ENCODE assay signal across 8 mouse cellular contexts in the genomic region with DNA sequence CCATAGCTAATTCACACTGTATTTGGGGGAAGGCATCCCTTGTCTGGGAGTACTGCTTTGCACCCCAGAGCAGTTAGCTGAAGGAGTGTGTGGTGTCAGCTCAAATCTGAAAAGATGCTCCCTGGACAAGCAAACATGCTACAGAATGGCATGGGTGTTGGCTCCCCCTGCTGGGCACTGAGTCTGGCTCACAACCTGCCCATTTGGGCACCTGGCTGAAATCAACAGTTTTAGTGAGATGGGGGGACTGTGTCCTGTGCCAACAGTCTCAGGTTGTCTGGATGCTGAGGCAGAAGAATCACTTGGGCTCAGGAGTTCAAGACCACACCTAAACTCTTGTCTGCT. TPM values are rescaled to one million over a fixed set of nuclear protein-coding genes. Genes with fewer than 3 reads are reported as not detected.
DNase-seq lines count a peak whose midpoint lies in the region; ATAC-seq and TF ChIP-seq lines count a peak whose summit lies in the region.

No protein-coding gene starts in this region.

- H3K4me3 ChIP-seq in heart, embryonic 13.5 days = no peak overlapping the region
- no peak overlapping the region for H3K4me3 ChIP-seq in liver, embryonic 14.5 days (ENCODE audit: insufficient read depth in 1 of 2, low read depth in 2 of 2, low read length in 2 of 2)
- no peak overlapping the region for H3K4me3 ChIP-seq in neural tube, embryonic 13.5 days
- no peak overlapping the region for H3K4me3 ChIP-seq in testis, adult 2 months (ENCODE audit: control insufficient read depth, low read depth, low read length)

- peak; percentile 92 for DNase-seq in 416B (ENCODE audit: low read depth)
- DNase-seq in adrenal gland, adult (ENCODE audit: inconsistent age in 2 of 2, low spot score in 1 of 2) = peak; percentile 72 to 92
- DNase-seq in embryo, embryonic 11 days = peak; percentile 80
- DNase-seq in kidney, postnatal 25 days = peak; percentile 82 to 88
- DNase-seq in liver, embryonic 14.5 days (ENCODE audit: low read depth in 3 of 3, low spot score in 3 of 3) = peak in 2 of 3 experiments; percentile 16 to 29

- TF ChIP-seq CTCF in liver, embryonic 14.5 days (IDR thresholded peaks at IDR 0.05; ENCODE audit: low read depth) = peak; percentile 86
- TF ChIP-seq CTCF in testis, adult 2 months (IDR thresholded peaks at IDR 0.05; ENCODE audit: control insufficient read depth, insufficient read depth, insufficient replicate concordance, low read depth, low read length) = peak; percentile 63; the same call in 1 of the 2 replicates

- no peak for TF ChIP-seq EP300 in liver, embryonic 14.5 days (IDR thresholded peaks at IDR 0.05; ENCODE audit: low read depth)

- peaks cover 17% of the 10 kb centered on the region; the same call in 1 of the 2 replicates for H3K4me1 ChIP-seq in heart, embryonic 13.5 days
- H3K4me1 ChIP-seq in liver, embryonic 14.5 days (replicated peaks; ENCODE audit: control insufficient read depth in 2 of 2, insufficient read depth in 2 of 2, low read length in 1 of 2) = peaks cover 0 to 6% of the 10 kb centered on the region in 2 experiments; a peak in 1 of 4 replicates
- H3K4me1 ChIP-seq in neural tube, embryonic 13.5 days (replicated peaks) = no peaks in the 10 kb centered on the region
- peaks cover 24% of the 10 kb centered on the region for H3K4me1 ChIP-seq in testis, adult 2 months (ENCODE audit: control insufficient read depth, insufficient read depth, low read length)

- ATAC-seq in heart, embryonic 13.5 days (ENCODE audit: extremely low read depth, insufficient number of reproducible peaks, low FRiP score, low TSS enrichment) = no peak
- ATAC-seq in liver, embryonic 14.5 days (ENCODE audit: insufficient read depth) = no peak
- ATAC-seq in neural tube, embryonic 13.5 days (ENCODE audit: low read depth) = peak; percentile 47

- peaks cover 69% of the 10 kb centered on the region for H3K27me3 ChIP-seq in heart, embryonic 13.5 days (replicated peaks)
- no peaks in the 10 kb centered on the region for H3K27me3 ChIP-seq in liver, embryonic 14.5 days (ENCODE audit: control insufficient read depth, insufficient read depth, low read length)
- peaks cover 10% of the 10 kb centered on the region for H3K27me3 ChIP-seq in neural tube, embryonic 13.5 days
- H3K27me3 ChIP-seq in testis, adult 2 months (ENCODE audit: control insufficient read depth, insufficient read depth, low read length) = no peaks in the 10 kb centered on the region

- H3K27ac ChIP-seq in heart, embryonic 13.5 days (replicated peaks) = no peak overlapping the region
- H3K27ac ChIP-seq in liver, embryonic 14.5 days = no peak overlapping the region
- H3K27ac ChIP-seq in neural tube, embryonic 13.5 days (replicated peaks) = no peak overlapping the region
- H3K27ac ChIP-seq in testis, adult 2 months (ENCODE audit: control insufficient read depth, insufficient read depth, low read depth, low read length) = no peak overlapping the region

- H3K9me3 ChIP-seq in heart, embryonic 13.5 days = no peaks in the 10 kb centered on the region
- no peaks in the 10 kb centered on the region for H3K9me3 ChIP-seq in liver, embryonic 14.5 days (ENCODE audit: control insufficient read depth, low read length)
- H3K9me3 ChIP-seq in neural tube, embryonic 13.5 days = no peaks in the 10 kb centered on the region

- H3K36me3 ChIP-seq in heart, embryonic 13.5 days = no peaks in the 10 kb centered on the region
- no peaks in the 10 kb centered on the region for H3K36me3 ChIP-seq in liver, embryonic 14.5 days (replicated peaks; ENCODE audit: control insufficient read depth, insufficient read depth, low read depth)
- no peaks in the 10 kb centered on the region for H3K36me3 ChIP-seq in neural tube, embryonic 13.5 days
- no peaks in the 10 kb centered on the region for H3K36me3 ChIP-seq in testis, adult 2 months (ENCODE audit: control insufficient read depth, insufficient read depth, low read length)

- H3K4me2 ChIP-seq in heart, embryonic 13.5 days = peak overlapping the region; percentile 60; the same call in 1 of the 2 replicates
- no peak overlapping the region for H3K4me2 ChIP-seq in liver, embryonic 14.5 days (ENCODE audit: low read depth)
- 0 out of 2 replicates have a peak overlapping the region, but pooled peaks have one; percentile 49 for H3K4me2 ChIP-seq in neural tube, embryonic 13.5 days

- H3K9ac ChIP-seq in heart, embryonic 13.5 days = no peak overlapping the region
- H3K9ac ChIP-seq in liver, embryonic 14.5 days (replicated peaks) = no peak overlapping the region
- no peak overlapping the region for H3K9ac ChIP-seq in neural tube, embryonic 13.5 days

- no peak for TF ChIP-seq POLR2A in testis, adult 2 months (IDR thresholded peaks at IDR 0.05; ENCODE audit: control insufficient read depth, low read depth, low read length)

RNA-seq across cellular contexts. Expression of a gene that starts 2.1 kb away (rescaled TPM):
- not detected in 2 replicates for polyA plus RNA-seq in heart, embryonic 13.5 days (2015; fragmentation: Nextera tagmentation; extraction: Ambion mirVana)
- polyA plus RNA-seq in liver, embryonic 14.5 days (2012; rRNA removed) = 0.01 TPM in 1 of 2 replicates, not detected in the other
- polyA plus RNA-seq in liver, embryonic 14.5 days (2014; fragmentation: Nextera tagmentation; extraction: Ambion mirVana) = not detected in 2 replicates
- polyA plus RNA-seq in neural tube, embryonic 13.5 days (2015; fragmentation: Nextera tagmentation; extraction: Ambion mirVana) = not detected in 2 replicates
- 0.55 and 0.62 TPM in 2 replicates for polyA plus RNA-seq in testis, adult 2 months (2012; rRNA removed)

RNA-seq across cellular contexts. Expression of a gene that starts 3.3 kb away (rescaled TPM):
- not detected in 2 replicates for polyA plus RNA-seq in heart, embryonic 13.5 days (2015; fragmentation: Nextera tagmentation; extraction: Ambion mirVana)
- not detected in 2 replicates for polyA plus RNA-seq in liver, embryonic 14.5 days (2012; rRNA removed)
- not detected in 2 replicates for polyA plus RNA-seq in liver, embryonic 14.5 days (2014; fragmentation: Nextera tagmentation; extraction: Ambion mirVana)
- not detected in 2 replicates for polyA plus RNA-seq in neural tube, embryonic 13.5 days (2015; fragmentation: Nextera tagmentation; extraction: Ambion mirVana)
- polyA plus RNA-seq in testis, adult 2 months (2012; rRNA removed) = not detected in 2 replicates

RNA-seq across cellular contexts. Expression of a gene that starts 20.9 kb away (rescaled TPM):
- not detected in 2 replicates for polyA plus RNA-seq in heart, embryonic 13.5 days (2015; fragmentation: Nextera tagmentation; extraction: Ambion mirVana)
- polyA plus RNA-seq in liver, embryonic 14.5 days (2012; rRNA removed) = 0.29 and 0.36 TPM in 2 replicates
- 0.24 and 0.62 TPM in 2 replicates for polyA plus RNA-seq in liver, embryonic 14.5 days (2014; fragmentation: Nextera tagmentation; extraction: Ambion mirVana)
- 0.43 TPM in 1 of 2 replicates, not detected in the other for polyA plus RNA-seq in neural tube, embryonic 13.5 days (2015; fragmentation: Nextera tagmentation; extraction: Ambion mirVana)
- polyA plus RNA-seq in testis, adult 2 months (2012; rRNA removed) = 0.08 and 0.41 TPM in 2 replicates

RNA-seq across cellular contexts. Expression of a gene that starts 35.7 kb away (rescaled TPM):
- polyA plus RNA-seq in heart, embryonic 13.5 days (2015; fragmentation: Nextera tagmentation; extraction: Ambion mirVana) = not detected in 2 replicates
- 0.36 and 0.41 TPM in 2 replicates for polyA plus RNA-seq in liver, embryonic 14.5 days (2012; rRNA removed)
- polyA plus RNA-seq in liver, embryonic 14.5 days (2014; fragmentation: Nextera tagmentation; extraction: Ambion mirVana) = 0.34 and 0.43 TPM in 2 replicates
- polyA plus RNA-seq in neural tube, embryonic 13.5 days (2015; fragmentation: Nextera tagmentation; extraction: Ambion mirVana) = 0.32 TPM in 1 of 2 replicates, not detected in the other
- 0.09 and 0.14 TPM in 2 replicates for polyA plus RNA-seq in testis, adult 2 months (2012; rRNA removed)

RNA-seq across cellular contexts. Expression of a gene that starts 55.4 kb away (rescaled TPM):
- 0.08 and 0.10 TPM in 2 replicates for polyA plus RNA-seq in heart, embryonic 13.5 days (2015; fragmentation: Nextera tagmentation; extraction: Ambion mirVana)
- polyA plus RNA-seq in liver, embryonic 14.5 days (2012; rRNA removed) = 0.13 TPM in 2 replicates
- polyA plus RNA-seq in liver, embryonic 14.5 days (2014; fragmentation: Nextera tagmentation; extraction: Ambion mirVana) = 0.11 TPM in 2 replicates
- 2.6 and 3.1 TPM in 2 replicates for polyA plus RNA-seq in neural tube, embryonic 13.5 days (2015; fragmentation: Nextera tagmentation; extraction: Ambion mirVana)
- 18.2 and 21.3 TPM in 2 replicates for polyA plus RNA-seq in testis, adult 2 months (2012; rRNA removed)

Comparison
In these comparisons a context has a peak if more than half of its experiments do, and no peak if none do; other contexts are left out.
1. DNase-seq: peak in every context shown above with its lines; median percentile 92 in 416B; 85 in kidney, postnatal 25 days; 82 in adrenal gland, adult; 80 in embryo, embryonic 11 days; 22 in liver, embryonic 14.5 days.